Mouse (Mus musculus) olfactory bulb, adult 2 months (tissue): ENCODE data around the gene Cib1. TPM values are rescaled to one million over a fixed set of nuclear protein-coding genes. Genes with fewer than 3 reads are reported as not detected.

Source experiments
- H3K27ac ChIP-seq: fragments of 200-500 bp; 2 replicates; pipeline ENCODE4 v1.5.1; 2012; ENCODE audit warnings: low read depth, low read length; ENCODE audit not compliant: insufficient read depth
- H3K4me1 ChIP-seq: fragments of 200-500 bp; 2 replicates; pipeline ENCODE4 v1.6.1; 2012; ENCODE audit warnings: low read length; ENCODE audit not compliant: control insufficient read depth, insufficient read depth
- H3K4me3 ChIP-seq: fragments of 200-500 bp; 2 replicates; pipeline ENCODE4 v1.5.1; 2012; ENCODE audit warnings: mild to moderate bottlenecking, low read depth, low read length, moderate library complexity; ENCODE audit not compliant: insufficient read depth
- CTCF ChIP-seq: fragments of 200-500 bp; IDR thresholded peaks from 2 replicates; pipeline ENCODE4 v1.5.1; 2012; ENCODE audit warnings: low read depth, mild to moderate bottlenecking, low read length, moderate library complexity; ENCODE audit not compliant: insufficient read depth
- POLR2A ChIP-seq: fragments of 200-500 bp; IDR thresholded peaks from 2 replicates; pipeline ENCODE4 v1.6.1; 2012; ENCODE audit warnings: mild to moderate bottlenecking, low read depth, low read length, moderate library complexity; ENCODE audit not compliant: insufficient read depth
- WGBS: fragments of 180-500 bp; shearing (Covaris S2); methylation state at CpG from one replicate; pipeline ENCODE4 v1.1.7; 2018; 5-methylcytosine and 5-hydroxymethylcytosine counted together
- polyA plus RNA-seq: library from polyadenylated mRNA; stranded (reverse); fragments of >200 nt; gene quantifications from 2 replicates; pipeline ENCODE4 v1.2.4, GENCODE M21; 2012; ENCODE audit warnings: low replicate concordance; ENCODE audit not compliant: missing spikeins, insufficient read depth, insufficient read length

The Cib1 gene
- polyA plus RNA-seq, 1 experiment: not detected

DNA sequence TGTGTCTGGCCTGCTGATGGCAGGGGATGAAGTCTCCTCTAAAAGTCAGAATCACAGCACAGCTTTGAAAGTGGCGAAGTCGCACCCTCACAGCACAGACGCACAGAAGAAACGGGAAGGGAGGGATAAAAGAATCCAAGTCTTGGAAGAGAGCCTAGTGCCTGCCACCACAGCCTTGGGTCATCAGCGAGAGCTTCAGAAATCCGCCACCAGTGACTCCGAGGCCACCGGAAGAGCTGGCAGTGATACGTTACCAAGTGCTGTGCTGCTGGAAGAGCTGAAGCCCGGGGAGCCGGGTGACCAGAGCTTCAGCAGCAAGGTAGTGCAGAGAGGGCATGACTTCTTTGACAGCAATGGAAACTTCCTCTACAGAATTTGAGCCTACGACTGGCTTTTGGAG lies 32.0 kb upstream of the Cib1 start:
- 84% methylated on average over 12 of the region's 12 CpGs for WGBS
- TF ChIP-seq CTCF (no peak), POLR2A (no peak)
- no peak overlapping the region for H3K27ac ChIP-seq
- peaks cover 9% of the 10 kb centered on the region for H3K4me1 ChIP-seq
- no peak overlapping the region for H3K4me3 ChIP-seq

DNA sequence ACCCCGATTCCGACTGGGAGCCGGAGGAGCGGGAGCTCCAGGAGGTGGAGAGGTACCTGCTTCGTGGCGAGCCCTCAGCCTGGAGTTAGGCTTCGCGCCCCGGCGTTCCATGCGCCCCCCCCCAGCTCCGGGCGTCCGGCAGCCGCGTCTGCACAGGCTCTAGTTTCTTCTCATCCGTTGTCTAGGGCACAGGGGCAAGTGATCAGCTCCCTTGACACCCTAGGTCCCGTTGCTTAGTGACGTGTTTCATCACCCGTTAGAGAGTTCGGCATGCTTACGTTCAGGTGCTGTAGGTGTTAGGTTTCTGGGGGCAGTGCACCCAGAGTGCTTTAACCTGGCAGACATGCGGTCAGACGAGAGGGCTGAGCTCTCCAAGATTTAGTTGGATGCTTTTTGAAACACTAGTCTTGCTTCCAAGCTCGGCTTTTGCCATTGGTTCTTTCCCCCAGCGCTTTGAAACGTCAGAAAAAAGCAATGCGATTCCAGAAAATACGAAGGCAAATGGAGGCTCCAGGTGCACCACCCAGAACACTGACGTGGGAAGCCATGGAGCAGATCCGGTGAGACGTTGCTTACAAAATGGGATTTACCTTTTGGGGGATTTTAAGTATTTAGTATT lies 28.9 kb upstream of the Cib1 start:
- WGBS: under 1% methylated on average over 32 of the region's 32 CpGs
- peaks cover 4% of the 10 kb centered on the region for H3K4me1 ChIP-seq
- TF ChIP-seq CTCF (no peak), POLR2A (no peak)
- peak overlapping the region; percentile 1; the same call in 1 of the 2 replicates for H3K27ac ChIP-seq
- H3K4me3 ChIP-seq: peak overlapping the region; percentile 87

DNA sequence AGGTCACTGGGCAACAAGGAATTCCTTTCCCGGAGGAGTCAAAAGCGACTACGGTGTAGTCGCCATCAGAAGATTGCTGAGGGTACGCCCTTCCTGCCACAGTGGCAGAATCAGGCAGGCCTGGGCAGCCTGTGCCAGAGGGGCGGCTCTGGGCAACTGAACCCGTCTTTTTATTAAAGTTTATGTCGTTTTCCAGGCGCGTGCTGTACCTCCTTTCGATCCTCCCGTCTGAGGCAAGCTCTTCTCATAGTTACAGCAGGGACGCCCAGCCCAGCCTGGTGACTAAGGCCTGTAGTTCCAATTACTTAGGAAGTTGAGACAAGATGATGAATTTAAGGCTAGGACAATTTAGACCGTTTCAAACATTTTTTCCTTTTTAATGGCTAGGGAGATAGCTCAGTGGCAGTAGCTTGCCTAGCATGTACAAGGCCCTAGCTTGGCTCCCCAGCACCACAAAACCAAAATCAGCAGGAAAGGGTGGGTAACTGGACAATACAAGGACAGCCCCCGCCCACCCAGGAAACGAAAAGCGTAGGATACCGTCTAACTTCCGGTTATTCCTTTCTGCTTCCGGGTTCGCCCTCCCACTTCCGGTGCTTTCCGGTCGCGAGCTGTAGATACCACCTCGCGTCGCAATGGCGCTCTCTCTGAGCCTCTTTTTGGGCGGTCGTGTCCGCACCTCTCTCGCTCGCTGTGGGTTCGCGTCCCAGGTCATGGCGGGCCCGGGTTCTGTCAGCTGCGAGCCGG lies 28.2 kb upstream of the Cib1 start, which contains the start of gene Ngrn:
Ngrn (plus strand) TSS at position 591 of the 747 bp plus-strand sequence.
- 27% methylated on average over 40 of the region's 40 CpGs for WGBS
- peak within 1 kb of the TSS; percentile 87 for H3K4me3 ChIP-seq
- TF ChIP-seq CTCF (no peak), POLR2A (0 out of 2 replicates have a peak, but pooled peaks have one; percentile 45)
- H3K4me1 ChIP-seq: peaks cover 4% of the 10 kb centered on the region
- peak within 1 kb of the TSS; percentile 1; the same call in 1 of the 2 replicates for H3K27ac ChIP-seq

DNA sequence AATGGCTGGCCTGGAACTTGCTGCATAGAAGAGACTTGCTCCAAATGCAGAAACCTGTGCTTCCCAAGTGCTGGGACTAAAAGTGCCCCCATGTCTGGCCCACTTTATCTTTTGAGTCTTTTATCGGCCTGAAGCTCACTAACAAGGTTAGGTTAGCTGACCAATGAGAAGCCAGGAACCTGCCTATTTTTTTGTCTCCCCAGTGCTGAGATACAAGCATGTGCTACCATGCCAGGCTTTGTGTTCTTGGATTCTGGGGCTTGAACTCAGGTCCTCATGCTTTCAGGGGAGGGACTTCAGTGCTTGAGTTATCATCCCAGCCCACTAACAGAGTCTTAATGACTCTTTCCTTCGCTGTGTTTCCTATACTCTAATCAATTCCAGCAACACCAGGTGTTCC lies 25.1 kb upstream of the Cib1 start:
- no peak overlapping the region for H3K27ac ChIP-seq
- no peak overlapping the region for H3K4me3 ChIP-seq
- no peak for TF ChIP-seq CTCF
- no peak for TF ChIP-seq POLR2A
- 66% methylated on average over 2 of the region's 2 CpGs for WGBS
- H3K4me1 ChIP-seq: peaks cover 4% of the 10 kb centered on the region

DNA sequence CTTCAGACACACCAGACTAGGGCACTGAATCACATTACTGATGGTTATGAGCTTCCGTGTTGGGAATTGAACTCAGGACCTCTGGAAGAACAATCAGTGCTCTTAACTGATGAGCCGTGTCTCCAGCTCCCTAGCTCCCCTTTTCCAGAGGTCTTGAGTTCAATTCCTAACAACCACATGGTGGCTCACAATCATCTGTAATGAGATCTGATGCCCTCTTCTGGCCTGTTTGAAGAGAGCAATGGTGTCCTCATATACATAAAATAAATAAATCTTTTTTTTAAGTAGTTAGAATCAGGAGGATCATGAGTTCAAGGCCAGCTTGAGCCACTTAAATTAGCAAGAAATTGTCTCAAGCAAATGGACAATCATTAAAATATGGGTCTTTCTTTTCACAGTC lies 23.4 kb upstream of the Cib1 start:
- WGBS: 65% methylated on average over 2 of the region's 2 CpGs
- Histone ChIP-seq H3K4me3 (no peak overlapping the region), H3K27ac (no peak overlapping the region), H3K4me1 (peaks cover 4% of the 10 kb centered on the region)
- no peak for TF ChIP-seq CTCF
- no peak for TF ChIP-seq POLR2A

DNA sequence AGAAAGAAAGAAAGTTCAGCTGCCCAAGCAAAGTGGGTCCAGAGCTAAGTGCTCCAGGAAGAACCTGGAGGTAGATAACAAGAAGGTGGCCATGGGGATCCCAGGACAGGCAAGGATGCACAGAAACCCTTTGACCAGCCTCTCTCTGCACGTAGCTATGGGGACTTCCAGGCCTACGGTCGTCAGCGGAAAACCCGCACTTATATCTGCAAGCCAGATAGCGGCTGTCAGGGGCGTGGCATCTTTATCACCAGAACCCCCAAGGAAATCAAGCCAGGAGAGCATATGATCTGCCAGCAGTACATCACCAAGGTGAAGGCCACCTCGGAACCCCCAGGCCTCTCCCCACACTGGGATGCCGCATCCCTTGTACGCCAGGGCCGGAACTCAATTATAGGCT lies 20.3 kb upstream of the Cib1 start:
- WGBS: 86% methylated on average over 11 of the region's 11 CpGs
- H3K4me3 ChIP-seq: no peak overlapping the region
- TF ChIP-seq POLR2A (no peak), CTCF (no peak)
- no peaks in the 10 kb centered on the region for H3K4me1 ChIP-seq
- H3K27ac ChIP-seq: no peak overlapping the region

DNA sequence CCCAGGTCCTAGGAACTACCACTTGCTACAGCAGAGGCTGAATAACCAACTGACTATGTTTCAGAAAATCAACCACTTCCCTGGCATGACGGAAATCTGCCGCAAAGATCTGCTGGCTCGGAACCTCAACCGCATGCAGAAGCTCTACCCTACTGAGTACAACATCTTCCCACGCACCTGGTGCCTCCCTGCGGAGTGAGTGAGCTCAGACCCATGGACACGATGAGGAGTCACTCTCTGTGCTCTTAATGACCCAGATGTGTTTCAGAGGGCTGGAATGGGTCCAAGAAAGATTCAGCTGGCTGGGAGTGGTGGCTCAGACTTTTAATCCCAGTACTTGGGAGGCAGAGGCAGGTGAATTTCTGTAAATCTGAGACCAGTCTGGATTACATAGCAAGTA lies 19.8 kb upstream of the Cib1 start:
- no peaks in the 10 kb centered on the region for H3K4me1 ChIP-seq

DNA sequence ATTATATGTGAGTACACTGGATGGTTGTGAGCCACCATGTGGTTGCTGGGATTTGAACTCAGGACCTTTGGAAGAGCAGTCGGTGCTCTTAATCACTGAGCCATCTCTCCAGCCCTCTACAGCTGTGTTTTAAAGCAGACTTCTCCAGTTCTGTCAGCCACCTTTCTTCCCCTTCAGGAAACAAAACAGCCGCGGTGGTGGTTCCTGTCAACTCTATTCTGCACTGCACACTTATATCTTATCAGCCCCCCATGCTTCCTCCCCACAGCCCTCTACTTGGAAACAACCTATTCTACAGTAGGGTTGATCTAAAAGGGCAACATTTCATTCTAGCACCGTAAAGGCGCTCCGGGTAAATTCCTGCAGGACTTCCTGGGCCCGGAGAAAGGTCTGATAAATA lies 14.2 kb upstream of the Cib1 start:
- H3K27ac ChIP-seq: no peak overlapping the region

More for the DNA sequence above, 19.8 kb upstream of the Cib1 start:
- no peak overlapping the region for H3K27ac ChIP-seq
- TF ChIP-seq POLR2A: no peak
- TF ChIP-seq CTCF: no peak
- no peak overlapping the region for H3K4me3 ChIP-seq
- WGBS: 77% methylated on average over 7 of the region's 7 CpGs

DNA sequence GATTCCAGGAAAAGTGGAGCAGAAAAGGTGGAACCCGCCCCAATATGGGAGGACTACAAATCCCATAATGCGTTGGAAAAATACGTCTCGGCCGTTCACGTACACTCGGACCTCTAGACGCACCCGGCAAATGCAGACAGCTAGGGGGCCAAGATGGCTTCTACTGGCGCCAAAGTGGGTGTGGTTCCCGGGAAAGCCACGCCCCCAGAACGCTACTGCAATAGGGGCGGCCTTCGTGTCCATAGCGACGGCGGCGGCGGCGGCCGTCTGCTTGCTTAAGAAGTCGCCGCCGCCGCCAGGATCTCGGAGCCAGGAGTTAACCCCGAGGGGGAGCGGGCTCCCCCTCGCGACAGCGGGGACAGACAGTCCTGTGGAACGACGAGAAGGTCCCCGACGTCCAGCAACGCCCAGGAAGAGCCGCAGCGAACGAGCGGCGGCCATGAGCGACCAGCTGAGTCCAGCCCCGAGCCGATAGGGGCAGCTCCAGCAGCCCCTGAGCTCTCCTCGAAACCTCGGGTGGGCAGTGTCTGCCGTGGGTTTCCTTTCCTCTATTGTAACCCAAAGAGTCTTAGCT lies 13.6 kb upstream of the Cib1 start, which contains the start of gene Ttll13:
Ttll13 (plus strand) TSS at position 229 of the 574 bp plus-strand sequence.
- TF ChIP-seq CTCF (peak; percentile 25; the same call in 1 of the 2 replicates), POLR2A (peak; percentile 77)
- WGBS: under 1% methylated on average over 48 of the region's 48 CpGs
- Histone ChIP-seq H3K4me3 (peak within 1 kb of the TSS; percentile 96), H3K27ac (peak within 1 kb of the TSS; percentile 75), H3K4me1 (peaks cover 3% of the 10 kb centered on the region)

More for the DNA sequence above, 14.2 kb upstream of the Cib1 start:
- 51% methylated on average over 7 of the region's 7 CpGs for WGBS
- no peak for TF ChIP-seq POLR2A
- no peak overlapping the region for H3K4me3 ChIP-seq
- peaks cover 3% of the 10 kb centered on the region for H3K4me1 ChIP-seq
